Mouse (Mus musculus): ENCODE results near the gene Reln. TPM values are rescaled to one million over a fixed set of nuclear protein-coding genes. Genes with fewer than 3 reads are reported as not detected.

Gene Reln
- total and polyA plus RNA-seq, 2 experiments, result 40.5 to 78.3 TPM

DNA sequence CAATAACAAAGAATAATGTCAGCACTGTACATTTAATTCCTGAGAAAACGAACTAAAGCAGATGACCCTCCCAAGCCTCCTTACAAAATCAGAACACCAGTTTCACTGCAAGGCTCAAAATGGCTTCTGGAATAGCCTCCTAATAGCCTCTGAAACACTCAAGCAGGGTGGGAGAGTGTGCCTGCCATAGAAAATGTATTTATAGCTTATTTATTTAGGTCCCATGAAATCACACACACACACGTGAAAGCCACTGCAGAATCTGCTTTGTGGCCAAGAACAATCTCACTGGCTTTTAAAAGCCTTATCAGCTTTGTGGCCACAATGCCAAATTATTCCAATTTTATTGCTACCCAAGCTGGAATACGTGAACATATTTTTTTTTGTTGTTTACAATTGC lies 154.2 kb downstream of the Reln start:
- WGBS, result 74% methylated on average over 3 of the region's 3 CpGs
- Histone ChIP-seq H3K27me3 (ENCODE audit: control insufficient read depth, insufficient read depth, low read length) (no peaks in the 10 kb centered on the region), H3K4me1 (ENCODE audit: control insufficient read depth, insufficient read depth, low read length) (no peaks in the 10 kb centered on the region; the same call in 1 of the 2 replicates), H3K4me3 (ENCODE audit: insufficient read depth, low read depth, low read length) (no peak overlapping the region), H3K27ac (replicated peaks; ENCODE audit: insufficient read depth, low read depth, low read length) (no peak overlapping the region), H3K79me2 (ENCODE audit: control insufficient read depth, insufficient read depth, low read length) (no peaks in the 10 kb centered on the region), H3K36me3 (ENCODE audit: control insufficient read depth, insufficient read depth, low read length) (no peaks in the 10 kb centered on the region), H3K9ac (ENCODE audit: low read depth, low read length) (no peak overlapping the region)
- no peak for TF ChIP-seq CTCF (IDR thresholded peaks at IDR 0.05; ENCODE audit: low read depth, low read length)
- TF ChIP-seq POLR2A (IDR thresholded peaks at IDR 0.05; ENCODE audit: extremely low read depth, insufficient read depth, low read length), result no peak
- DNase-seq (ENCODE audit: extremely low read depth, low read depth, low spot score), result no peak

DNA sequence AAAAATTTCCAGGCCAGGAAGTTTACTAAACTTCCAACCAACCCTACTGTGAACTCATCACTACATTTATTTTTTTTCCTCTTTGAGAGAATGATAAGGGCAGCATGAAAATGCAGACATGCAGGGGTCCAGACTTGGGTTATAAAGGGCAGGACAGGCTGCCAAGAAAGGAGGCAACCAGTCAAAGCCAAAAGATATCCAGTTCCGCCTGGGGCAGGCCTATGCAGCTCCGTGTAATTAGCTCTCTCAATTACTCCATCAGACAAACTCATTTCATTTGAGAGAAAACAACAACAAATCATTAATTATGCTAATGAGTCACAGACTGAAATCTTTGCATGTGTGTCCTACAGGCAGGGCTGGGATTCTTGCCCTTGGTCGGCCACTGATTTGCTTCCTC lies 156.9 kb downstream of the Reln start:
- DNase-seq (ENCODE audit: extremely low read depth, low read depth, low spot score), result peak; percentile 41
- Histone ChIP-seq H3K9ac (ENCODE audit: low read depth, low read length) (no peak overlapping the region), H3K27me3 (ENCODE audit: control insufficient read depth, insufficient read depth, low read length) (no peaks in the 10 kb centered on the region), H3K4me3 (ENCODE audit: insufficient read depth, low read depth, low read length) (no peak overlapping the region), H3K79me2 (ENCODE audit: control insufficient read depth, insufficient read depth, low read length) (no peaks in the 10 kb centered on the region), H3K27ac (replicated peaks; ENCODE audit: insufficient read depth, low read depth, low read length) (no peak overlapping the region), H3K36me3 (ENCODE audit: control insufficient read depth, insufficient read depth, low read length) (no peaks in the 10 kb centered on the region), H3K4me1 (ENCODE audit: control insufficient read depth, insufficient read depth, low read length) (no peaks in the 10 kb centered on the region)
- TF ChIP-seq CTCF (IDR thresholded peaks at IDR 0.05; ENCODE audit: low read depth, low read length), result no peak
- no peak for TF ChIP-seq POLR2A (IDR thresholded peaks at IDR 0.05; ENCODE audit: extremely low read depth, insufficient read depth, low read length)
- WGBS, result 78% methylated on average over 3 of the region's 3 CpGs

DNA sequence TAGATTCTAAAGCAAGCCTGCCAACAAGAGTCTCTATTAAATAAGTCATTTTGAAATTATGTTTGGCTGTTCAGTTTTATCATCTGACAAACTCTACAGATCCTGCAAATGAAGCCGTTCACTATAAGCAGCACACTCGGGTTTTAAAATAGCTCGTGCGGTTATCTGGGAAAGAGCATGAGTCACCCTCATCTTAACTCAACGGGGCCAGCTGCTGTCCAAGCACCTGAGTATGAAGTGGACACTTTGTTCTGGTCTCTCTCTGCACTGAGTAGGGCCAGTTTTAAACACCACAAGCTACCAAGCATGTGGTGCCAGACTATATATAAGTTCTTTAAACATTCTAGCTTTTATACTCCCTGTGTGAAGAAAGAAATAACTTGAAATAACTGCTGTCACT lies 168.0 kb downstream of the Reln start:
- no peak for DNase-seq (ENCODE audit: extremely low read depth, low read depth, low spot score)
- Histone ChIP-seq H3K27me3 (ENCODE audit: control insufficient read depth, insufficient read depth, low read length) (no peaks in the 10 kb centered on the region), H3K9ac (ENCODE audit: low read depth, low read length) (no peak overlapping the region), H3K4me1 (ENCODE audit: control insufficient read depth, insufficient read depth, low read length) (no peaks in the 10 kb centered on the region), H3K79me2 (ENCODE audit: control insufficient read depth, insufficient read depth, low read length) (no peaks in the 10 kb centered on the region), H3K36me3 (ENCODE audit: control insufficient read depth, insufficient read depth, low read length) (no peaks in the 10 kb centered on the region), H3K27ac (replicated peaks; ENCODE audit: insufficient read depth, low read depth, low read length) (no peak overlapping the region), H3K4me3 (ENCODE audit: insufficient read depth, low read depth, low read length) (no peak overlapping the region)
- no peak for TF ChIP-seq POLR2A (IDR thresholded peaks at IDR 0.05; ENCODE audit: extremely low read depth, insufficient read depth, low read length)
- TF ChIP-seq CTCF (IDR thresholded peaks at IDR 0.05; ENCODE audit: low read depth, low read length), result no peak
- 81% methylated on average over 5 of the region's 5 CpGs for WGBS

DNA sequence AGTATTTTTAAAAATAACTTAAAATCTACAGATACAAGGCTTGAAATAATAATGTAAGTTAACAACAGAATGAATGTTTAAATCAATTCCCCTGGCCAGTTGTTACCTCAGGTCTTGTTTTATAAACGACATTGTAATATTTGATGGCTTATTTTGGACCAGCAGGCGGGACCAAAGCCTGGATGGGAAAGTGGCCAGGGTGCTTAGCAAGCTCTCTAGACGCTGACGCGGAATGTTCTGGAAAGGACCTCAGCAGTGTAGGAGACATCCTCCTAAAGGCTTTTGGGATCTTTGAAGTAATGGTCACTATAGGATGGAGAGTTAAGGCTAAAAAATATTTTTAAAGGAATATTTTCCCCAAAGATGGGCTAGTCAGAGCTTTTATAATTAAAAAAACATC lies 173.2 kb downstream of the Reln start:
- no peaks in the 10 kb centered on the region for H3K36me3 ChIP-seq (ENCODE audit: control insufficient read depth, insufficient read depth, low read length)
- H3K4me1 ChIP-seq (ENCODE audit: control insufficient read depth, insufficient read depth, low read length), result no peaks in the 10 kb centered on the region
- no peak overlapping the region for H3K4me3 ChIP-seq (ENCODE audit: insufficient read depth, low read depth, low read length)
- no peaks in the 10 kb centered on the region for H3K79me2 ChIP-seq (ENCODE audit: control insufficient read depth, insufficient read depth, low read length)
- H3K9ac ChIP-seq (ENCODE audit: low read depth, low read length), result no peak overlapping the region
- WGBS, result 78% methylated on average over 5 of the region's 5 CpGs
- H3K27me3 ChIP-seq (ENCODE audit: control insufficient read depth, insufficient read depth, low read length), result no peaks in the 10 kb centered on the region
- no peak for DNase-seq (ENCODE audit: extremely low read depth, low read depth, low spot score)
- TF ChIP-seq CTCF (IDR thresholded peaks at IDR 0.05; ENCODE audit: low read depth, low read length) (no peak), POLR2A (IDR thresholded peaks at IDR 0.05; ENCODE audit: extremely low read depth, insufficient read depth, low read length) (no peak)
- H3K27ac ChIP-seq (replicated peaks; ENCODE audit: insufficient read depth, low read depth, low read length), result no peak overlapping the region

GRCm38 (mm10) chr5:22164060-22164934 lies 180.2 kb downstream of the Reln start:
- 76% methylated on average over 10 of the region's 10 CpGs for WGBS
- no peaks in the 10 kb centered on the region for H3K79me2 ChIP-seq (ENCODE audit: control insufficient read depth, insufficient read depth, low read length)
- H3K4me1 ChIP-seq (ENCODE audit: control insufficient read depth, insufficient read depth, low read length), result no peaks in the 10 kb centered on the region
- TF ChIP-seq POLR2A (IDR thresholded peaks at IDR 0.05; ENCODE audit: extremely low read depth, insufficient read depth, low read length) (no peak), CTCF (IDR thresholded peaks at IDR 0.05; ENCODE audit: low read depth, low read length) (no peak)
- no peak overlapping the region for H3K27ac ChIP-seq (replicated peaks; ENCODE audit: insufficient read depth, low read depth, low read length)
- no peak overlapping the region for H3K9ac ChIP-seq (ENCODE audit: low read depth, low read length)
- no peak overlapping the region for H3K4me3 ChIP-seq (ENCODE audit: insufficient read depth, low read depth, low read length)
- H3K27me3 ChIP-seq (ENCODE audit: control insufficient read depth, insufficient read depth, low read length), result no peaks in the 10 kb centered on the region
- no peaks in the 10 kb centered on the region for H3K36me3 ChIP-seq (ENCODE audit: control insufficient read depth, insufficient read depth, low read length)
- no peak for DNase-seq (ENCODE audit: extremely low read depth, low read depth, low spot score)

GRCm38 (mm10) chr5:22160935-22161334 lies 183.6 kb downstream of the Reln start:
- H3K4me1 ChIP-seq (ENCODE audit: control insufficient read depth, insufficient read depth, low read length), result no peaks in the 10 kb centered on the region
- no peaks in the 10 kb centered on the region for H3K27me3 ChIP-seq (ENCODE audit: control insufficient read depth, insufficient read depth, low read length)
- H3K79me2 ChIP-seq (ENCODE audit: control insufficient read depth, insufficient read depth, low read length), result no peaks in the 10 kb centered on the region
- H3K36me3 ChIP-seq (ENCODE audit: control insufficient read depth, insufficient read depth, low read length), result no peaks in the 10 kb centered on the region
- no peak for DNase-seq (ENCODE audit: extremely low read depth, low read depth, low spot score)
- WGBS, result 82% methylated on average over 2 of the region's 2 CpGs
- H3K27ac ChIP-seq (replicated peaks; ENCODE audit: insufficient read depth, low read depth, low read length), result no peak overlapping the region
- TF ChIP-seq CTCF (IDR thresholded peaks at IDR 0.05; ENCODE audit: low read depth, low read length), result no peak
- no peak for TF ChIP-seq POLR2A (IDR thresholded peaks at IDR 0.05; ENCODE audit: extremely low read depth, insufficient read depth, low read length)
- no peak overlapping the region for H3K4me3 ChIP-seq (ENCODE audit: insufficient read depth, low read depth, low read length)
- no peak overlapping the region for H3K9ac ChIP-seq (ENCODE audit: low read depth, low read length)

All from liver, adult 2 months (tissue).